Mouse (Mus musculus) hindbrain, embryonic 11.5 days (tissue): Measurements from ENCODE around the gene Tulp1. TPM values are rescaled to one million over a fixed set of nuclear protein-coding genes. Genes with fewer than 3 reads are reported as not detected.

ENCODE experiments used
- ATAC-seq: fragments of 200-750 bp; cut with Nextera tagmentation; 2 replicates; pipeline ENCODE4 v1.8.0; 2017; ENCODE audit warnings: mild to moderate bottlenecking, moderate TSS enrichment, moderate library complexity; ENCODE audit not compliant: low FRiP score
- DNase-seq: peaks from one replicate; pipeline ENCODE4 v3.0.0-alpha.2; 2015; ENCODE audit warnings: low spot score
- H3K27ac ChIP-seq: fragments of 300-500 bp; sonication (generic); 2 replicates; pipeline ENCODE4 v1.5.1; 2014; ENCODE audit warnings: mild to moderate bottlenecking, low read depth, low read length
- H3K27me3 ChIP-seq: fragments of 300-500 bp; sonication (generic); 2 replicates; pipeline ENCODE4 v1.6.1; 2014; ENCODE audit warnings: mild to moderate bottlenecking, low read length, moderate library complexity, mixed read lengths; ENCODE audit not compliant: control insufficient read depth, insufficient read depth
- H3K36me3 ChIP-seq: fragments of 300-500 bp; sonication (generic); 2 replicates; pipeline ENCODE4 v1.6.1; 2014; ENCODE audit warnings: mild to moderate bottlenecking, low read length, moderate library complexity, mixed read lengths; ENCODE audit not compliant: control insufficient read depth, insufficient read depth
- H3K4me1 ChIP-seq: fragments of 300-500 bp; sonication (generic); replicated peaks from 2 replicates; pipeline ENCODE4 v1.6.1; 2014; ENCODE audit warnings: low read length, mixed read lengths; ENCODE audit not compliant: control insufficient read depth, insufficient read depth
- H3K4me2 ChIP-seq: fragments of 300-500 bp; sonication (generic); replicated peaks from 2 replicates; pipeline ENCODE4 v1.6.1; 2014; ENCODE audit warnings: mild to moderate bottlenecking, low read depth, low read length
- H3K4me3 ChIP-seq: fragments of 300-500 bp; sonication (generic); 2 replicates; pipeline ENCODE4 v1.5.1; 2014; ENCODE audit warnings: low read depth, low read length
- H3K9ac ChIP-seq: fragments of 300-500 bp; sonication (generic); 2 replicates; pipeline ENCODE4 v1.6.1; 2014; ENCODE audit warnings: low read depth, low read length
- H3K9me3 ChIP-seq: fragments of 300-500 bp; sonication (generic); 2 replicates; pipeline ENCODE4 v1.6.1; 2016; ENCODE audit warnings: low read length; ENCODE audit not compliant: control insufficient read depth
- WGBS: fragments of 180-500 bp; shearing (Covaris S2); extraction: QIAGEN DNeasy Blood & Tissue Kit; methylation state at CpG from one replicate; pipeline ENCODE4 v1.1.7; 2014; 5-methylcytosine and 5-hydroxymethylcytosine counted together
- polyA plus RNA-seq: library from polyadenylated mRNA; unstranded; fragments of >200 nt; fragmentation: Nextera tagmentation; extraction: Ambion mirVana; gene quantifications from 2 replicates; pipeline ENCODE4 v1.2.1, GENCODE M21; 2014

Tulp1 gene
- polyA plus RNA-seq, 1 experiment from 2014 or later, result 2.9 TPM

GRCm38 (mm10) chr17:28374494-28374893, 9.5 kb upstream of the Tulp1 start:
- H3K4me1 ChIP-seq, result no peaks in the 10 kb centered on the region
- H3K9ac ChIP-seq, result no peak overlapping the region
- no peak overlapping the region for H3K4me2 ChIP-seq
- H3K4me3 ChIP-seq, result no peak overlapping the region
- peaks cover 15% of the 10 kb centered on the region for H3K27me3 ChIP-seq
- H3K9me3 ChIP-seq, result no peaks in the 10 kb centered on the region
- WGBS, result 18% methylated on average over 16 of the region's 16 CpGs
- no peaks in the 10 kb centered on the region for H3K36me3 ChIP-seq
- no peak overlapping the region for H3K27ac ChIP-seq
- ATAC-seq, result no peak
- no peak for DNase-seq

GRCm38 (mm10) chr17:28373821-28374220, 8.8 kb upstream of the Tulp1 start:
- Histone ChIP-seq H3K9ac (no peak overlapping the region), H3K27ac (no peak overlapping the region), H3K4me2 (no peak overlapping the region), H3K9me3 (no peaks in the 10 kb centered on the region), H3K36me3 (no peaks in the 10 kb centered on the region), H3K27me3 (peaks cover 15% of the 10 kb centered on the region), H3K4me1 (no peaks in the 10 kb centered on the region), H3K4me3 (no peak overlapping the region)
- WGBS, result 18% methylated on average over 10 of the region's 10 CpGs
- ATAC-seq (no peak), DNase-seq (peak; percentile 71)

DNA sequence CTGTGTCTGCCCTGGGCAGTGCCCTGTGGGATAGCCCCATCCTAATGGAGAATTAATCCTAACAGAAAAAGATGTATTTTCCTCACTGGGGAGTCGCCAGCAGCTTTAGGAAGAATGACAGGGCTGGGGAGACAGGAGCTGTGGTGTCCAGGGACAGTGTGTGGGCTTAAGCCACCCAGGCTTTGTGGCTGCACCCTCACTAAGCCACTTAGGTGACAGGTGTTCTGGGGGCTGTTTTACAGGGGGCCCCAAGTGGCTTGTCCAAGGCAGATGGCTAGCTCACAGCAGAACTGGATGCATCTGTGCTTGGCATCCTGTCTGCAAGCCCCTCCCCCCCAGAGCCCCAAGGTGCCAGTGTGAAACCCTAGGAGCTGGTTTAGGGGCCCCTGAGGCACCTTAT, 6.9 kb upstream of the Tulp1 start:
- no peak for ATAC-seq
- H3K9ac ChIP-seq, result no peak overlapping the region
- H3K4me1 ChIP-seq, result no peaks in the 10 kb centered on the region
- no peak overlapping the region for H3K27ac ChIP-seq
- H3K36me3 ChIP-seq, result no peaks in the 10 kb centered on the region
- DNase-seq, result no peak
- H3K27me3 ChIP-seq, result peaks cover 15% of the 10 kb centered on the region
- H3K4me3 ChIP-seq, result no peak overlapping the region
- H3K4me2 ChIP-seq, result no peak overlapping the region
- 64% methylated on average over 1 of the region's 1 CpGs for WGBS
- H3K9me3 ChIP-seq, result no peaks in the 10 kb centered on the region

GRCm38 (mm10) chr17:28371286-28371685, 6.3 kb upstream of the Tulp1 start:
- Histone ChIP-seq H3K4me1 (no peaks in the 10 kb centered on the region), H3K9me3 (no peaks in the 10 kb centered on the region), H3K36me3 (no peaks in the 10 kb centered on the region), H3K4me2 (no peak overlapping the region), H3K27me3 (peaks cover 15% of the 10 kb centered on the region), H3K4me3 (no peak overlapping the region), H3K27ac (no peak overlapping the region), H3K9ac (no peak overlapping the region)
- no peak for DNase-seq
- WGBS, result 79% methylated on average over 2 of the region's 2 CpGs
- no peak for ATAC-seq

GRCm38 (mm10) chr17:28369056-28369455, 4.0 kb upstream of the Tulp1 start:
- peaks cover 19% of the 10 kb centered on the region for H3K27me3 ChIP-seq
- ATAC-seq, result no peak

GRCm38 (mm10) chr17:28368449-28368848, 3.4 kb upstream of the Tulp1 start:
- no peaks in the 10 kb centered on the region for H3K9me3 ChIP-seq
- ATAC-seq, result no peak
- 4% methylated on average over 13 of the region's 13 CpGs for WGBS

More at GRCm38 (mm10) chr17:28369056-28369455, 4.0 kb upstream of the Tulp1 start:
- 0 out of 2 replicates have a peak, but pooled peaks cover 2% of the 10 kb centered on the region for H3K4me1 ChIP-seq
- no peak overlapping the region for H3K27ac ChIP-seq
- H3K4me2 ChIP-seq, result no peak overlapping the region
- 74% methylated on average over 5 of the region's 5 CpGs for WGBS
- no peak overlapping the region for H3K4me3 ChIP-seq
- no peak for DNase-seq
- H3K36me3 ChIP-seq, result no peaks in the 10 kb centered on the region
- no peak overlapping the region for H3K9ac ChIP-seq
- no peaks in the 10 kb centered on the region for H3K9me3 ChIP-seq

GRCm38 (mm10) chr17:28363507-28363906, 1.5 kb downstream of the Tulp1 start:
- no peak for ATAC-seq
- WGBS, result 6% methylated on average over 6 of the region's 6 CpGs
- Histone ChIP-seq H3K4me3 (no peak overlapping the region), H3K36me3 (no peaks in the 10 kb centered on the region), H3K4me2 (no peak overlapping the region), H3K9ac (no peak overlapping the region), H3K4me1 (0 out of 2 replicates have a peak, but pooled peaks cover 2% of the 10 kb centered on the region), H3K27me3 (peaks cover 49% of the 10 kb centered on the region), H3K27ac (no peak overlapping the region), H3K9me3 (no peaks in the 10 kb centered on the region)
- peak; percentile 31 for DNase-seq

More at GRCm38 (mm10) chr17:28368449-28368848, 3.4 kb upstream of the Tulp1 start:
- Histone ChIP-seq H3K36me3 (no peaks in the 10 kb centered on the region), H3K27ac (no peak overlapping the region), H3K27me3 (peaks cover 25% of the 10 kb centered on the region), H3K4me3 (no peak overlapping the region), H3K4me1 (0 out of 2 replicates have a peak, but pooled peaks cover 2% of the 10 kb centered on the region), H3K4me2 (no peak overlapping the region), H3K9ac (no peak overlapping the region)
- peak; percentile 82 for DNase-seq

DNA sequence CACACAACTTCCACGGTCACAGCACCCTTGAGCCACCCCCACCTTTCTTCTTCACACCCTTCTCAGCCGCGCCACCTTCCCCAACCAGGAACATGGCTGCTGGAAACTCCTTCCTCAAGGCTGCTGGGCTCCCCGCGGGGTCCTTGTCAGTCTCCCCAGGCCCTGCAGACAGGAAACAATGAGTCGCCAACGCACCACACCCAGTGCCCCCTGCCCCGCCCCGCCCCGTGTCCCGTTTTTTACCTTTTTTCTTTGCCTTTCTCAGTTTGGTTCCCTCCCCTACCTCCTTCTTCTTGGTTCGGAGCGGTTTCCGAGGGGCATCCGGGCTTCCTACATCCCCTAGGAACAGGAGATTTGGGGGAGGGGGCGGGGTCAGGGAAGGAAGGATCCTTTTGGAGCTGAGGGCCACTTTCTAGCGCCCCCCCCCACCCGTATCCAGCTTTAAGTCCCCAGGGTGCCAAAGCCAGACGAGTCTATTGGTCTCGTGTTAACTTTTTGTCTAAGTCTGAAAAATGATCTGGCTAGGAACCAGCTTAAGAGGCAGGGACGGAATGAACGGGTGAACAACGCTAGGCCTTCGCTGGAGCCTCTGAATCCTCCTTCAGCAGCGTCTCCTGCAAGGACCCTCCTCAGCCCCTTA, 2.2 kb downstream of the Tulp1 start:
- DNase-seq (peak; percentile 51), ATAC-seq (no peak)
- no peak overlapping the region for H3K27ac ChIP-seq
- no peaks in the 10 kb centered on the region for H3K9me3 ChIP-seq
- 0 out of 2 replicates have a peak, but pooled peaks cover 2% of the 10 kb centered on the region for H3K4me1 ChIP-seq
- H3K4me2 ChIP-seq, result peak overlapping the region; percentile 40
- WGBS, result under 1% methylated on average over 25 of the region's 25 CpGs
- H3K9ac ChIP-seq, result peak overlapping the region; percentile 23; the same call in 1 of the 2 replicates
- H3K4me3 ChIP-seq, result peak overlapping the region; percentile 20
- H3K36me3 ChIP-seq, result no peaks in the 10 kb centered on the region
- H3K27me3 ChIP-seq, result peaks cover 54% of the 10 kb centered on the region
